Mouse (Mus musculus): ENCODE measurements around the gene Spaca7. TPM values are rescaled to one million over a fixed set of nuclear protein-coding genes. Genes with fewer than 3 reads are reported as not detected.

Gene Spaca7
- polyA plus RNA-seq, 2 experiments, result not detected

- no peak for ATAC-seq (ENCODE audit: insufficient read depth)
- Histone ChIP-seq H3K4me2 (ENCODE audit: low read depth) (no peak overlapping the region), H3K36me3 (replicated peaks; ENCODE audit: control insufficient read depth, insufficient read depth, low read depth) (peaks cover 55% of the 10 kb centered on the region)
These were observed 68.7 kb downstream of the Spaca7 start for GRCm38 (mm10) chr8:12641527-12641926.

GRCm38 (mm10) chr8:12644341-12644740 is 71.5 kb downstream of the Spaca7 start:
- H3K9me3 ChIP-seq (ENCODE audit: control insufficient read depth, low read length), result no peaks in the 10 kb centered on the region
- H3K4me2 ChIP-seq (ENCODE audit: low read depth), result 0 out of 2 replicates have a peak overlapping the region, but pooled peaks have one; percentile 14
- DNase-seq (ENCODE audit: low read depth in 3 of 3, low spot score in 3 of 3) (peak in 2 of 3 experiments; percentile 7 to 17), ATAC-seq (ENCODE audit: insufficient read depth) (peak; percentile 79)
- TF ChIP-seq EP300 (IDR thresholded peaks at IDR 0.05; ENCODE audit: low read depth) (no peak), CTCF (IDR thresholded peaks at IDR 0.05; ENCODE audit: low read depth) (no peak)
- no peak overlapping the region for H3K9ac ChIP-seq (replicated peaks)
- WGBS (ENCODE audit: insufficient replicate concordance), result 22% methylated on average over 8 of the region's 8 CpGs
- H3K36me3 ChIP-seq (replicated peaks; ENCODE audit: control insufficient read depth, insufficient read depth, low read depth), result peaks cover 57% of the 10 kb centered on the region
- no peaks in the 10 kb centered on the region for H3K27me3 ChIP-seq (ENCODE audit: control insufficient read depth, insufficient read depth, low read length)
- H3K4me1 ChIP-seq (replicated peaks; ENCODE audit: control insufficient read depth in 2 of 2, insufficient read depth in 2 of 2, low read length in 1 of 2), result peaks cover 0 to 12% of the 10 kb centered on the region in 2 experiments; a peak in 3 of 4 replicates
- H3K4me3 ChIP-seq (ENCODE audit: insufficient read depth in 1 of 2, low read depth in 2 of 2, low read length in 2 of 2), result no peak overlapping the region
- H3K27ac ChIP-seq, result no peak overlapping the region

More at GRCm38 (mm10) chr8:12641527-12641926, 68.7 kb downstream of the Spaca7 start:
- H3K27me3 ChIP-seq (ENCODE audit: control insufficient read depth, insufficient read depth, low read length), result no peaks in the 10 kb centered on the region
- no peak overlapping the region for H3K4me3 ChIP-seq (ENCODE audit: insufficient read depth in 1 of 2, low read depth in 2 of 2, low read length in 2 of 2)
- no peak overlapping the region for H3K9ac ChIP-seq (replicated peaks)
- WGBS (ENCODE audit: insufficient replicate concordance), result 88% methylated on average over 6 of the region's 6 CpGs
- peaks cover 0 to 12% of the 10 kb centered on the region in 2 experiments; a peak in 3 of 4 replicates for H3K4me1 ChIP-seq (replicated peaks; ENCODE audit: control insufficient read depth in 2 of 2, insufficient read depth in 2 of 2, low read length in 1 of 2)
- H3K27ac ChIP-seq, result no peak overlapping the region
- DNase-seq (ENCODE audit: low read depth in 3 of 3, low spot score in 3 of 3), result no peak
- TF ChIP-seq EP300 (IDR thresholded peaks at IDR 0.05; ENCODE audit: low read depth) (no peak), CTCF (IDR thresholded peaks at IDR 0.05; ENCODE audit: low read depth) (no peak)
- H3K9me3 ChIP-seq (ENCODE audit: control insufficient read depth, low read length), result no peaks in the 10 kb centered on the region

GRCm38 (mm10) chr8:12644894-12645293 is 72.1 kb downstream of the Spaca7 start:
- H3K27ac ChIP-seq, result no peak overlapping the region
- H3K4me2 ChIP-seq (ENCODE audit: low read depth), result 0 out of 2 replicates have a peak overlapping the region, but pooled peaks have one; percentile 14

GRCm38 (mm10) chr8:12646536-12646935 is 73.7 kb downstream of the Spaca7 start:
- WGBS (ENCODE audit: insufficient replicate concordance), result 76% methylated on average over 4 of the region's 4 CpGs
- H3K4me1 ChIP-seq (replicated peaks; ENCODE audit: control insufficient read depth in 2 of 2, insufficient read depth in 2 of 2, low read length in 1 of 2), result peaks cover 0 to 12% of the 10 kb centered on the region in 2 experiments; a peak in 3 of 4 replicates
- TF ChIP-seq EP300 (IDR thresholded peaks at IDR 0.05; ENCODE audit: low read depth), result no peak
- TF ChIP-seq CTCF (IDR thresholded peaks at IDR 0.05; ENCODE audit: low read depth), result no peak
- DNase-seq (ENCODE audit: low read depth in 3 of 3, low spot score in 3 of 3) (no peak), ATAC-seq (ENCODE audit: insufficient read depth) (no peak)
- H3K4me2 ChIP-seq (ENCODE audit: low read depth), result no peak overlapping the region
- no peak overlapping the region for H3K27ac ChIP-seq
- H3K9ac ChIP-seq (replicated peaks), result no peak overlapping the region
- peaks cover 50% of the 10 kb centered on the region for H3K36me3 ChIP-seq (replicated peaks; ENCODE audit: control insufficient read depth, insufficient read depth, low read depth)
- no peaks in the 10 kb centered on the region for H3K9me3 ChIP-seq (ENCODE audit: control insufficient read depth, low read length)
- H3K27me3 ChIP-seq (ENCODE audit: control insufficient read depth, insufficient read depth, low read length), result no peaks in the 10 kb centered on the region
- H3K4me3 ChIP-seq (ENCODE audit: insufficient read depth in 1 of 2, low read depth in 2 of 2, low read length in 2 of 2), result no peak overlapping the region

More at GRCm38 (mm10) chr8:12644894-12645293, 72.1 kb downstream of the Spaca7 start:
- Histone ChIP-seq H3K27me3 (ENCODE audit: control insufficient read depth, insufficient read depth, low read length) (no peaks in the 10 kb centered on the region), H3K36me3 (replicated peaks; ENCODE audit: control insufficient read depth, insufficient read depth, low read depth) (peaks cover 57% of the 10 kb centered on the region), H3K9ac (replicated peaks) (no peak overlapping the region), H3K4me3 (ENCODE audit: insufficient read depth in 1 of 2, low read depth in 2 of 2, low read length in 2 of 2) (no peak overlapping the region), H3K9me3 (ENCODE audit: control insufficient read depth, low read length) (no peaks in the 10 kb centered on the region), H3K4me1 (replicated peaks; ENCODE audit: control insufficient read depth in 2 of 2, insufficient read depth in 2 of 2, low read length in 1 of 2) (peaks cover 0 to 12% of the 10 kb centered on the region in 2 experiments; a peak in 3 of 4 replicates)
- TF ChIP-seq EP300 (IDR thresholded peaks at IDR 0.05; ENCODE audit: low read depth), result no peak
- no peak for TF ChIP-seq CTCF (IDR thresholded peaks at IDR 0.05; ENCODE audit: low read depth)
- ATAC-seq (ENCODE audit: insufficient read depth) (peak; percentile 59; the same call in 1 of the 2 replicates), DNase-seq (ENCODE audit: low read depth in 3 of 3, low spot score in 3 of 3) (peak in 1 of 3 experiments; percentile 7)
- 33% methylated on average over 7 of the region's 7 CpGs for WGBS (ENCODE audit: insufficient replicate concordance)

GRCm38 (mm10) chr8:12648951-12649350 is 76.1 kb downstream of the Spaca7 start:
- no peak overlapping the region for H3K27ac ChIP-seq
- DNase-seq (ENCODE audit: low read depth in 3 of 3, low spot score in 3 of 3) (no peak), ATAC-seq (ENCODE audit: insufficient read depth) (no peak)
- H3K27me3 ChIP-seq (ENCODE audit: control insufficient read depth, insufficient read depth, low read length), result no peaks in the 10 kb centered on the region
- no peak overlapping the region for H3K4me2 ChIP-seq (ENCODE audit: low read depth)
- peaks cover 59% of the 10 kb centered on the region for H3K36me3 ChIP-seq (replicated peaks; ENCODE audit: control insufficient read depth, insufficient read depth, low read depth)
- 82% methylated on average over 4 of the region's 4 CpGs for WGBS (ENCODE audit: insufficient replicate concordance)
- H3K9ac ChIP-seq (replicated peaks), result no peak overlapping the region
- H3K4me3 ChIP-seq (ENCODE audit: insufficient read depth in 1 of 2, low read depth in 2 of 2, low read length in 2 of 2), result no peak overlapping the region
- no peak for TF ChIP-seq EP300 (IDR thresholded peaks at IDR 0.05; ENCODE audit: low read depth)
- no peak for TF ChIP-seq CTCF (IDR thresholded peaks at IDR 0.05; ENCODE audit: low read depth)
- peaks cover 0 to 9% of the 10 kb centered on the region in 2 experiments; a peak in 3 of 4 replicates for H3K4me1 ChIP-seq (replicated peaks; ENCODE audit: control insufficient read depth in 2 of 2, insufficient read depth in 2 of 2, low read length in 1 of 2)
- no peaks in the 10 kb centered on the region for H3K9me3 ChIP-seq (ENCODE audit: control insufficient read depth, low read length)

Other genes starting within 250 kb of the Spaca7 start
- gene Sox1, start 177.7 kb upstream of the Spaca7 start, polyA plus RNA-seq (2012; rRNA removed), result 0.06 TPM in 1 of 2 replicates, not detected in the other
- gene Sox1, start 177.7 kb upstream of the Spaca7 start, polyA plus RNA-seq (2014; fragmentation: Nextera tagmentation; extraction: Ambion mirVana), result not detected in 2 replicates
- gene Tubgcp3, start 99.2 kb downstream of the Spaca7 start, polyA plus RNA-seq (2012; rRNA removed), result 39.4 and 39.8 TPM in 2 replicates
- 26.1 and 31.2 TPM in 2 replicates for gene Tubgcp3, start 99.2 kb downstream of the Spaca7 start, polyA plus RNA-seq (2014; fragmentation: Nextera tagmentation; extraction: Ambion mirVana)
- gene Atp11a, start 184.0 kb downstream of the Spaca7 start, polyA plus RNA-seq (2012; rRNA removed), result 2.3 and 2.7 TPM in 2 replicates
- gene Atp11a, start 184.0 kb downstream of the Spaca7 start, polyA plus RNA-seq (2014; fragmentation: Nextera tagmentation; extraction: Ambion mirVana), result 0.76 and 1.2 TPM in 2 replicates

Data from liver, embryonic 14.5 days (tissue).